Mouse (Mus musculus): ENCODE results near the gene Rita1. TPM values are rescaled to one million over a fixed set of nuclear protein-coding genes. Genes with fewer than 3 reads are reported as not detected.

Rita1 gene
- polyA plus RNA-seq, 1 experiment from 2014 or later, result 6.1 TPM

- WGBS, result 26% methylated on average over 28 of the region's 28 CpGs
- Histone ChIP-seq H3K9ac (ENCODE audit: low read depth, low read length) (no peak overlapping the region), H3K4me3 (ENCODE audit: low read depth, low read length) (no peak overlapping the region), H3K4me1 (replicated peaks; ENCODE audit: control insufficient read depth, insufficient read depth, low read length) (peaks cover 30% of the 10 kb centered on the region), H3K4me2 (replicated peaks; ENCODE audit: low read depth) (0 out of 2 replicates have a peak overlapping the region, but pooled peaks have one; percentile 32), H3K27me3 (replicated peaks; ENCODE audit: control insufficient read depth, insufficient read depth, low read length) (no peaks in the 10 kb centered on the region), H3K9me3 (ENCODE audit: control insufficient read depth) (no peaks in the 10 kb centered on the region), H3K27ac (ENCODE audit: low read depth, low read length) (peak overlapping the region; percentile 80), H3K36me3 (ENCODE audit: control insufficient read depth, insufficient read depth) (peaks cover 6% of the 10 kb centered on the region; the same call in 1 of the 2 replicates)
- ATAC-seq, result peak; percentile 50
- no peak for TF ChIP-seq CTCF (IDR thresholded peaks at IDR 0.05; ENCODE audit: low read depth)
Observed at GRCm38 (mm10) chr5:120562956-120563913, 49.2 kb downstream of the Rita1 start.

GRCm38 (mm10) chr5:120560616-120561311, 51.6 kb downstream of the Rita1 start:
- no peak for TF ChIP-seq CTCF (IDR thresholded peaks at IDR 0.05; ENCODE audit: low read depth)
- Histone ChIP-seq H3K4me1 (replicated peaks; ENCODE audit: control insufficient read depth, insufficient read depth, low read length) (peaks cover 17% of the 10 kb centered on the region; the same call in 1 of the 2 replicates), H3K36me3 (ENCODE audit: control insufficient read depth, insufficient read depth) (peaks cover 23% of the 10 kb centered on the region), H3K27ac (ENCODE audit: low read depth, low read length) (peak overlapping the region; percentile 71), H3K27me3 (replicated peaks; ENCODE audit: control insufficient read depth, insufficient read depth, low read length) (no peaks in the 10 kb centered on the region), H3K4me2 (replicated peaks; ENCODE audit: low read depth) (peak overlapping the region; percentile 59), H3K9me3 (ENCODE audit: control insufficient read depth) (no peaks in the 10 kb centered on the region), H3K4me3 (ENCODE audit: low read depth, low read length) (0 out of 2 replicates have a peak overlapping the region, but pooled peaks have one; percentile 16), H3K9ac (ENCODE audit: low read depth, low read length) (no peak overlapping the region)
- 0 out of 2 replicates have a peak, but pooled peaks have one; percentile 13 for ATAC-seq
- WGBS, result 5% methylated on average over 16 of the region's 16 CpGs

- WGBS, result 48% methylated on average over 9 of the region's 9 CpGs
- peak overlapping the region; percentile 71 for H3K27ac ChIP-seq (ENCODE audit: low read depth, low read length)
- no peak for ATAC-seq
- no peaks in the 10 kb centered on the region for H3K27me3 ChIP-seq (replicated peaks; ENCODE audit: control insufficient read depth, insufficient read depth, low read length)
- no peak for TF ChIP-seq CTCF (IDR thresholded peaks at IDR 0.05; ENCODE audit: low read depth)
- H3K36me3 ChIP-seq (ENCODE audit: control insufficient read depth, insufficient read depth), result peaks cover 29% of the 10 kb centered on the region
- peaks cover 13% of the 10 kb centered on the region; the same call in 1 of the 2 replicates for H3K4me1 ChIP-seq (replicated peaks; ENCODE audit: control insufficient read depth, insufficient read depth, low read length)
- H3K9me3 ChIP-seq (ENCODE audit: control insufficient read depth), result no peaks in the 10 kb centered on the region
- H3K4me3 ChIP-seq (ENCODE audit: low read depth, low read length), result no peak overlapping the region
- H3K4me2 ChIP-seq (replicated peaks; ENCODE audit: low read depth), result peak overlapping the region; percentile 59
- no peak overlapping the region for H3K9ac ChIP-seq (ENCODE audit: low read depth, low read length)
Observed at GRCm38 (mm10) chr5:120560129-120560615, 52.2 kb downstream of the Rita1 start.

- Histone ChIP-seq H3K4me1 (replicated peaks; ENCODE audit: control insufficient read depth, insufficient read depth, low read length) (peaks cover 13% of the 10 kb centered on the region; the same call in 1 of the 2 replicates), H3K4me3 (ENCODE audit: low read depth, low read length) (no peak overlapping the region), H3K36me3 (ENCODE audit: control insufficient read depth, insufficient read depth) (peaks cover 42% of the 10 kb centered on the region), H3K27ac (ENCODE audit: low read depth, low read length) (no peak overlapping the region), H3K9me3 (ENCODE audit: control insufficient read depth) (no peaks in the 10 kb centered on the region), H3K27me3 (replicated peaks; ENCODE audit: control insufficient read depth, insufficient read depth, low read length) (no peaks in the 10 kb centered on the region), H3K9ac (ENCODE audit: low read depth, low read length) (no peak overlapping the region), H3K4me2 (replicated peaks; ENCODE audit: low read depth) (0 out of 2 replicates have a peak overlapping the region, but pooled peaks have one; percentile 9)
- TF ChIP-seq CTCF (IDR thresholded peaks at IDR 0.05; ENCODE audit: low read depth), result no peak
- WGBS, result 35% methylated on average over 14 of the region's 14 CpGs
- ATAC-seq, result no peak
Observed at GRCm38 (mm10) chr5:120558762-120559161, 53.6 kb downstream of the Rita1 start.

GRCm38 (mm10) chr5:120558041-120558440, 54.3 kb downstream of the Rita1 start:
- peaks cover 10% of the 10 kb centered on the region; the same call in 1 of the 2 replicates for H3K4me1 ChIP-seq (replicated peaks; ENCODE audit: control insufficient read depth, insufficient read depth, low read length)
- H3K36me3 ChIP-seq (ENCODE audit: control insufficient read depth, insufficient read depth), result peaks cover 49% of the 10 kb centered on the region
- no peak for ATAC-seq
- no peak overlapping the region for H3K4me3 ChIP-seq (ENCODE audit: low read depth, low read length)
- H3K27ac ChIP-seq (ENCODE audit: low read depth, low read length), result no peak overlapping the region
- H3K9me3 ChIP-seq (ENCODE audit: control insufficient read depth), result no peaks in the 10 kb centered on the region
- H3K27me3 ChIP-seq (replicated peaks; ENCODE audit: control insufficient read depth, insufficient read depth, low read length), result no peaks in the 10 kb centered on the region
- WGBS, result 85% methylated on average over 8 of the region's 8 CpGs
- no peak for TF ChIP-seq CTCF (IDR thresholded peaks at IDR 0.05; ENCODE audit: low read depth)
- H3K4me2 ChIP-seq (replicated peaks; ENCODE audit: low read depth), result no peak overlapping the region
- no peak overlapping the region for H3K9ac ChIP-seq (ENCODE audit: low read depth, low read length)

GRCm38 (mm10) chr5:120555871-120556270, 56.5 kb downstream of the Rita1 start:
- no peaks in the 10 kb centered on the region for H3K9me3 ChIP-seq (ENCODE audit: control insufficient read depth)
- H3K36me3 ChIP-seq (ENCODE audit: control insufficient read depth, insufficient read depth), result peaks cover 71% of the 10 kb centered on the region
- H3K4me3 ChIP-seq (ENCODE audit: low read depth, low read length), result no peak overlapping the region
- ATAC-seq, result no peak
- peaks cover 10% of the 10 kb centered on the region; the same call in 1 of the 2 replicates for H3K4me1 ChIP-seq (replicated peaks; ENCODE audit: control insufficient read depth, insufficient read depth, low read length)
- no peak overlapping the region for H3K27ac ChIP-seq (ENCODE audit: low read depth, low read length)
- no peak for TF ChIP-seq CTCF (IDR thresholded peaks at IDR 0.05; ENCODE audit: low read depth)
- H3K9ac ChIP-seq (ENCODE audit: low read depth, low read length), result no peak overlapping the region
- 91% methylated on average over 24 of the region's 24 CpGs for WGBS
- H3K27me3 ChIP-seq (replicated peaks; ENCODE audit: control insufficient read depth, insufficient read depth, low read length), result no peaks in the 10 kb centered on the region
- no peak overlapping the region for H3K4me2 ChIP-seq (replicated peaks; ENCODE audit: low read depth)
